Mouse (Mus musculus): Measurements from ENCODE around the gene Usp21.

DNA sequence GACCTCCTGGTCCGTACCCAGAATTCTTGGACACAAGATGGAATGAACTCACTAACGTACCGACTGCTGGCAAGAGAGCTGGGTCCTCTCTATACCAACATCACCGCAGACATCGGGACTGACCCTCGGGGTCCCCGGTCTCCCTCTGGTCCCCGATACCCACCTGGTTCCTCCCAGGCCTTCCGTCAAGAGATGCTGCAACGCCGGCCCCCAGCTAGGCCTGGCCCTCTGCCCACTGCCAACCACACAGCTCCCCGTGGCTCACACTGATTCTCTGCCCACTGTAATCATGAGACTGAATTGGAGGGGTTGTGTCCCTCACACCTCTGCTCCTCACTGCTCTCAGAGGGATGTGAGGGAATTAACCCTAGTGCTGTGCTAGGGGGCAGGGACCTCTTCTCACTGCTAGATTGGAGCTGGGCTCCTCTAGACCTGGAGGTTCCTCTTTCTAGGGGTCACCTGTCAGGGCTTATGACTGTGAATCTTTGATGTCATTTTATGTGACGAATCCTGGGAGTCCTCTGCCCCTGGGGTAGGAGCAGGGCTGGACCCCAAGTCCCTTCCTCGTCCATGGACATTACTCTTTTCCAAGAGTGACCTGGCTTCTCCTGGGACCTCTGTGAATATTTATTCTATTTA, 11.6 kb downstream of the Usp21 start:
- no peak for TF ChIP-seq CTCF (IDR thresholded peaks at IDR 0.05; ENCODE audit: low read depth, low read length)
- TF ChIP-seq GATA1 (IDR thresholded peaks at IDR 0.05; ENCODE audit: borderline replicate concordance, low read length), result no peak
- TF ChIP-seq TAL1 (conservative IDR thresholded peaks at IDR 0.05; ENCODE audit: low read depth, low read length), result no peak
